Mouse (Mus musculus) E14TG2a.4 (cell line): ENCODE results near the gene Cpne5.

ENCODE experiments used
- CTCF ChIP-seq: conservative IDR thresholded peaks from 2 replicates; pipeline ENCODE4 v1.5.1; 2014; ENCODE audit warnings: low read length
- POU5F1 ChIP-seq: IDR thresholded peaks from 2 replicates; pipeline ENCODE4 v1.6.1; 2014; ENCODE audit warnings: low read length, borderline replicate concordance

DNA sequence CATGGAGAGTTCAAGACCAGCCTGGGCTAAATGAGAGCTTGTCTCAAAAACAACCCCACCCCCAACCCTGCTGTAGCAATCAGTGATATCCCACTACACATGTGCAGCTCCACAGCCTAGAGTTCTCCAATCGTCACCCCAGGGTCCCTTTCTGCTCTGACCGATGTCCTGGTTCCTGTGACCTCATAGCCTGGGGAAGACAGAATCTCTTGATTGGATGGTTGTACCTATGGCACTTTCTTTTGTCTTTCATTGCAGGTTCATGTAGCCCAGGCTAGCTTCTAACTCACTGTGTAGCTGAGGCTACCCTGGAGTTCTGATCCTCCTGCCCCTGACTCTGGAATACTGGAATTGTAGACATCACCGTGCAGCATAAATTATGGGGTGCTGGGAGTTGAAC, 111.4 kb downstream of the Cpne5 start:
- no peak for TF ChIP-seq CTCF
- TF ChIP-seq POU5F1 = no peak
